Mouse (Mus musculus): ENCODE measurements around the gene Zfp651. TPM values are rescaled to one million over a fixed set of nuclear protein-coding genes. Genes with fewer than 3 reads are reported as not detected.

Gene Zfp651
- polyA plus RNA-seq (2015; fragmentation: Nextera tagmentation; extraction: Ambion mirVana): 28.8 and 30.3 TPM in 2 replicates

GRCm38 (mm10) chr9:121759091-121760081 lies at the start of gene Zfp651:
Zfp651 (plus strand) TSS chr9:121759330.
- H3K4me2 ChIP-seq: peak within 1 kb of the TSS; percentile 91
- H3K27me3 ChIP-seq (replicated peaks): no peaks in the 10 kb centered on the region
- H3K4me1 ChIP-seq: peaks cover 39% of the 10 kb centered on the region
- peak; percentile 83 for ATAC-seq (replicated peaks)
- peaks cover 12% of the 10 kb centered on the region; the same call in 1 of the 2 replicates for H3K36me3 ChIP-seq (replicated peaks)
- peak within 1 kb of the TSS; percentile 90 for H3K4me3 ChIP-seq
- WGBS: under 1% methylated on average over 94 of the region's 97 CpGs
- no peaks in the 10 kb centered on the region for H3K9me3 ChIP-seq
- H3K27ac ChIP-seq: peak within 1 kb of the TSS; percentile 85
- peak within 1 kb of the TSS; percentile 86 for H3K9ac ChIP-seq

GRCm38 (mm10) chr9:121709898-121710583 lies 49.1 kb upstream of the Zfp651 start, which contains the start of gene Ss18l2:
Ss18l2 (plus strand) TSS chr9:121710329.
- Histone ChIP-seq H3K36me3 (replicated peaks) (peaks cover 11% of the 10 kb centered on the region; the same call in 1 of the 2 replicates), H3K9ac (peak within 1 kb of the TSS; percentile 84), H3K9me3 (no peaks in the 10 kb centered on the region), H3K4me2 (peak within 1 kb of the TSS; percentile 79), H3K4me1 (peaks cover 28% of the 10 kb centered on the region), H3K27ac (peak within 1 kb of the TSS; percentile 94), H3K4me3 (peak within 1 kb of the TSS; percentile 79), H3K27me3 (replicated peaks) (no peaks in the 10 kb centered on the region)
- peak; percentile 96 for ATAC-seq (replicated peaks)
- 5% methylated on average over 37 of the region's 37 CpGs for WGBS

GRCm38 (mm10) chr9:121710584-121710975 lies 48.5 kb upstream of the Zfp651 start:
- peak; percentile 41 for ATAC-seq (replicated peaks)
- no peaks in the 10 kb centered on the region for H3K27me3 ChIP-seq (replicated peaks)
- peaks cover 22% of the 10 kb centered on the region for H3K4me1 ChIP-seq
- H3K27ac ChIP-seq: peak overlapping the region; percentile 94
- peak overlapping the region; percentile 84 for H3K9ac ChIP-seq
- H3K4me2 ChIP-seq: peak overlapping the region; percentile 79
- peak overlapping the region; percentile 79 for H3K4me3 ChIP-seq
- peaks cover 11% of the 10 kb centered on the region; the same call in 1 of the 2 replicates for H3K36me3 ChIP-seq (replicated peaks)
- no peaks in the 10 kb centered on the region for H3K9me3 ChIP-seq
- WGBS: under 1% methylated on average over 18 of the region's 18 CpGs

GRCm38 (mm10) chr9:121717048-121717447 lies 42.1 kb upstream of the Zfp651 start:
- WGBS: 74% methylated on average over 2 of the region's 2 CpGs
- Histone ChIP-seq H3K4me2 (no peak overlapping the region), H3K27ac (no peak overlapping the region), H3K36me3 (replicated peaks) (peaks cover 11% of the 10 kb centered on the region; the same call in 1 of the 2 replicates), H3K9me3 (no peaks in the 10 kb centered on the region), H3K4me1 (peaks cover 23% of the 10 kb centered on the region), H3K9ac (no peak overlapping the region), H3K27me3 (replicated peaks) (no peaks in the 10 kb centered on the region), H3K4me3 (no peak overlapping the region)
- ATAC-seq (replicated peaks): no peak

GRCm38 (mm10) chr9:121718070-121718705 lies 40.9 kb upstream of the Zfp651 start:
- WGBS: 69% methylated on average over 15 of the region's 15 CpGs
- Histone ChIP-seq H3K4me3 (peak overlapping the region; percentile 85), H3K9ac (peak overlapping the region; percentile 72), H3K4me1 (peaks cover 21% of the 10 kb centered on the region), H3K4me2 (peak overlapping the region; percentile 64), H3K27ac (peak overlapping the region; percentile 93), H3K9me3 (no peaks in the 10 kb centered on the region), H3K27me3 (replicated peaks) (no peaks in the 10 kb centered on the region), H3K36me3 (replicated peaks) (0 out of 2 replicates have a peak, but pooled peaks cover 4% of the 10 kb centered on the region)
- peak; percentile 38 for ATAC-seq (replicated peaks)

GRCm38 (mm10) chr9:121718792-121719318 lies 40.3 kb upstream of the Zfp651 start, which contains the start of gene Nktr:
Nktr (plus strand) TSS chr9:121719169.
- peak within 1 kb of the TSS; percentile 93 for H3K27ac ChIP-seq
- no peaks in the 10 kb centered on the region for H3K27me3 ChIP-seq (replicated peaks)
- H3K9ac ChIP-seq: peak within 1 kb of the TSS; percentile 85
- under 1% methylated on average over 61 of the region's 61 CpGs for WGBS
- H3K4me2 ChIP-seq: peak within 1 kb of the TSS; percentile 94
- no peaks in the 10 kb centered on the region for H3K36me3 ChIP-seq (replicated peaks)
- peaks cover 21% of the 10 kb centered on the region for H3K4me1 ChIP-seq
- H3K9me3 ChIP-seq: no peaks in the 10 kb centered on the region
- peak; percentile 100 for ATAC-seq (replicated peaks)
- H3K4me3 ChIP-seq: peak within 1 kb of the TSS; percentile 85

- Histone ChIP-seq H3K27ac (peak overlapping the region; percentile 93), H3K9me3 (no peaks in the 10 kb centered on the region), H3K27me3 (replicated peaks) (no peaks in the 10 kb centered on the region), H3K36me3 (replicated peaks) (no peaks in the 10 kb centered on the region), H3K4me1 (peaks cover 21% of the 10 kb centered on the region), H3K9ac (peak overlapping the region; percentile 85), H3K4me2 (peak overlapping the region; percentile 94), H3K4me3 (peak overlapping the region; percentile 85)
- under 1% methylated on average over 85 of the region's 87 CpGs for WGBS
- ATAC-seq (replicated peaks): peak; percentile 63
Measured at GRCm38 (mm10) chr9:121719347-121720331, 39.5 kb upstream of the Zfp651 start.

GRCm38 (mm10) chr9:121740490-121740889 lies 18.6 kb upstream of the Zfp651 start:
- H3K9me3 ChIP-seq: no peaks in the 10 kb centered on the region
- H3K36me3 ChIP-seq (replicated peaks): peaks cover 31% of the 10 kb centered on the region
- H3K4me2 ChIP-seq: no peak overlapping the region
- no peaks in the 10 kb centered on the region for H3K4me1 ChIP-seq
- no peak for ATAC-seq (replicated peaks)
- no peak overlapping the region for H3K27ac ChIP-seq
- WGBS: 87% methylated on average over 6 of the region's 6 CpGs
- no peaks in the 10 kb centered on the region for H3K27me3 ChIP-seq (replicated peaks)
- H3K4me3 ChIP-seq: no peak overlapping the region
- H3K9ac ChIP-seq: no peak overlapping the region

GRCm38 (mm10) chr9:121741168-121741567 lies 18.0 kb upstream of the Zfp651 start:
- H3K4me3 ChIP-seq: no peak overlapping the region
- H3K9ac ChIP-seq: no peak overlapping the region
- no peak overlapping the region for H3K27ac ChIP-seq
- ATAC-seq (replicated peaks): no peak
- H3K27me3 ChIP-seq (replicated peaks): no peaks in the 10 kb centered on the region
- no peak overlapping the region for H3K4me2 ChIP-seq
- H3K4me1 ChIP-seq: no peaks in the 10 kb centered on the region
- 95% methylated on average over 3 of the region's 3 CpGs for WGBS
- H3K9me3 ChIP-seq: no peaks in the 10 kb centered on the region
- H3K36me3 ChIP-seq (replicated peaks): peaks cover 36% of the 10 kb centered on the region

- ATAC-seq (replicated peaks): no peak
- H3K36me3 ChIP-seq (replicated peaks): peaks cover 63% of the 10 kb centered on the region
Measured at GRCm38 (mm10) chr9:121744051-121744450, 15.1 kb upstream of the Zfp651 start.

More at GRCm38 (mm10) chr9:121744051-121744450, 15.1 kb upstream of the Zfp651 start:
- H3K27me3 ChIP-seq (replicated peaks): no peaks in the 10 kb centered on the region
- H3K4me3 ChIP-seq: no peak overlapping the region
- no peaks in the 10 kb centered on the region for H3K9me3 ChIP-seq
- no peak overlapping the region for H3K27ac ChIP-seq
- no peak overlapping the region for H3K9ac ChIP-seq
- 94% methylated on average over 8 of the region's 8 CpGs for WGBS
- H3K4me1 ChIP-seq: no peaks in the 10 kb centered on the region
- H3K4me2 ChIP-seq: no peak overlapping the region
